Mouse (Mus musculus): ENCODE measurements around the gene Heatr5b. TPM values are rescaled to one million over a fixed set of nuclear protein-coding genes. Genes with fewer than 3 reads are reported as not detected.

The Heatr5b gene
- polyA plus RNA-seq (2017; shearing (Covaris generic)), result 32.1 TPM

GRCm38 (mm10) chr17:78834856-78835835 lies at the start of gene Heatr5b, which contains the start of gene Gpatch11:
Gene Heatr5b, minus strand, starts transcription at chr17:78835364.
Gene Gpatch11, plus strand, starts transcription at chr17:78835567.

GRCm38 (mm10) chr17:78882401-78883112 lies 47.4 kb upstream of the Heatr5b start, which contains the start of gene Eif2ak2:
Gene Eif2ak2, minus strand, starts transcription at chr17:78882573.

GRCm38 (mm10) chr17:78737096-78737495 lies 98.1 kb downstream of the Heatr5b start, which contains the start of gene Strn:
Gene Strn, minus strand, starts transcription at chr17:78737196.

Other genes starting within 250 kb of the Heatr5b start
- 11.0 TPM for gene Strn, start 98.2 kb downstream of the Heatr5b start, polyA plus RNA-seq (2017; shearing (Covaris generic))
- gene Gpatch11, start 203 bp upstream of the Heatr5b start, polyA plus RNA-seq (2017; shearing (Covaris generic)), result 95.2 TPM
- gene Eif2ak2, start 47.2 kb upstream of the Heatr5b start, polyA plus RNA-seq (2017; shearing (Covaris generic)), result 29.0 TPM
- gene Sult6b1, start 71.6 kb upstream of the Heatr5b start, polyA plus RNA-seq (2017; shearing (Covaris generic)), result 0.83 TPM
- gene Cebpzos, start 81.1 kb upstream of the Heatr5b start, polyA plus RNA-seq (2017; shearing (Covaris generic)), result 58.1 TPM
- gene Cebpz, start 101.7 kb upstream of the Heatr5b start, polyA plus RNA-seq (2017; shearing (Covaris generic)), result 97.2 TPM
- 54.0 TPM for gene Ndufaf7, start 101.8 kb upstream of the Heatr5b start, polyA plus RNA-seq (2017; shearing (Covaris generic))
- gene Prkd3, start 185.5 kb upstream of the Heatr5b start, polyA plus RNA-seq (2017; shearing (Covaris generic)), result 11.5 TPM
- 0.68 TPM for gene Qpct, start 216.5 kb upstream of the Heatr5b start, polyA plus RNA-seq (2017; shearing (Covaris generic))